18 mouse cellular contexts compared by ENCODE assay signal in the genomic region with DNA sequence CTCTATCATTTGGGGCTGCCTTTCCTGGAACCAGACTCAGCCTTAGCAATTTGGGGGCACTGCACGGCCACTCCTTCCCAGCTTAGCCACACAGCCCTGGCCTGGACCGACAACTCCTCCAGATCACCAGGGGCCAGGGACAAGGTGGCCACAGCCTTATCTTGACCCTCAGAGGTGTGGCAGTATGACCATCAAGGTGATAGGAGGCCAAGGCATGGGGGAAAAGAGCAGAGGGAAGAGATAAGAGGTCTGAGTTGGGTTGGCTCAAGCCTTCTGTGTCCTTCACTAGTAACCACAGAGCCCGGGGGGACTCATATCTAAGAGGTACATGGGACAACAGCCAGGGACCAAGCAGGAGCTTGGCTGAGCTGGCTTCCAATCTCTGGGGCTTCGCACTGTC. TPM values are rescaled to one million over a fixed set of nuclear protein-coding genes. Genes with fewer than 3 reads are reported as not detected.
DNase-seq lines count a peak whose midpoint lies in the region; ATAC-seq lines count a peak whose summit lies in the region.
"Had no signal": no experiment of that assay in that cellular context is flagged by ENCODE, and none has a peak within 500 bp of the region (broad histone marks: within the 10 kb centered on the region; RNA-seq: fewer than 3 reads in every experiment).

No protein-coding gene starts in this region.

- H3K9ac ChIP-seq in forebrain, embryonic 11.5 days (ENCODE audit: low read length): no peak overlapping the region
- H3K9ac ChIP-seq in forebrain, embryonic 14.5 days (ENCODE audit: low read length): no peak overlapping the region
- H3K9ac ChIP-seq in neural tube, embryonic 13.5 days: 0 out of 2 replicates have a peak overlapping the region, but pooled peaks have one; percentile 17
- H3K9ac ChIP-seq in neural tube, embryonic 15.5 days (replicated peaks): no peak overlapping the region
- peak overlapping the region; percentile 41 for H3K9ac ChIP-seq in liver, embryonic 13.5 days
- H3K9ac ChIP-seq: embryonic facial prominence, embryonic 15.5 days had no signal

- H3K9me3 ChIP-seq in forebrain, embryonic 11.5 days (ENCODE audit: control insufficient read depth, low read length): no peaks in the 10 kb centered on the region
- no peaks in the 10 kb centered on the region for H3K9me3 ChIP-seq in forebrain, embryonic 14.5 days (replicated peaks; ENCODE audit: control insufficient read depth, low read length)
- no peaks in the 10 kb centered on the region for H3K9me3 ChIP-seq in neural tube, embryonic 13.5 days
- H3K9me3 ChIP-seq in neural tube, embryonic 15.5 days (replicated peaks): no peaks in the 10 kb centered on the region
- no peaks in the 10 kb centered on the region for H3K9me3 ChIP-seq in liver, embryonic 13.5 days (replicated peaks)
- H3K9me3 ChIP-seq: embryonic facial prominence, embryonic 15.5 days; hindbrain, embryonic 10.5 days had no signal

- H3K27me3 ChIP-seq in forebrain, embryonic 11.5 days (ENCODE audit: control insufficient read depth, insufficient read depth, low read length): no peaks in the 10 kb centered on the region
- H3K27me3 ChIP-seq in forebrain, embryonic 14.5 days (replicated peaks; ENCODE audit: control insufficient read depth, insufficient read depth, low read length): no peaks in the 10 kb centered on the region
- 0 out of 2 replicates have a peak, but pooled peaks cover 1% of the 10 kb centered on the region for H3K27me3 ChIP-seq in neural tube, embryonic 13.5 days
- H3K27me3 ChIP-seq in neural tube, embryonic 15.5 days (replicated peaks): no peaks in the 10 kb centered on the region
- no peaks in the 10 kb centered on the region for H3K27me3 ChIP-seq in liver, embryonic 13.5 days

- 80% methylated on average over 4 of the region's 4 CpGs for WGBS in forebrain, embryonic 11.5 days
- 85% methylated on average over 4 of the region's 4 CpGs for WGBS in forebrain, embryonic 14.5 days
- WGBS in neural tube, embryonic 13.5 days: 82% methylated on average over 4 of the region's 4 CpGs
- 92% methylated on average over 4 of the region's 4 CpGs for WGBS in neural tube, embryonic 15.5 days
- 12% methylated on average over 4 of the region's 4 CpGs for WGBS in liver, embryonic 13.5 days (ENCODE audit: insufficient replicate concordance)

- no peak for DNase-seq in forebrain, embryonic 11.5 days (ENCODE audit: low spot score)
- DNase-seq in forebrain, embryonic 14.5 days (ENCODE audit: low spot score): no peak
- DNase-seq in liver, embryonic 13.5 days: peak; percentile 65
- no peak for DNase-seq in T-cell, adult 2 months (ENCODE audit: low spot score)
- DNase-seq in spleen, adult 18-20 months: no peak
- no peak for DNase-seq in urinary bladder, postnatal 36 days (ENCODE audit: low spot score in 2 of 2)
- DNase-seq: B cell, adult 2 months; cerebellum, adult 9-11 months; heart, adult 18-20 months; kidney, adult 11 months; kidney, postnatal 25 days; lung, adult 18-20 months had no signal

- ATAC-seq in forebrain, embryonic 11.5 days (replicated peaks; ENCODE audit: low FRiP score): peak; percentile 55; the same call in 1 of the 2 replicates
- ATAC-seq in forebrain, embryonic 14.5 days: no peak
- ATAC-seq in neural tube, embryonic 13.5 days (ENCODE audit: low read depth): no peak
- no peak for ATAC-seq in neural tube, embryonic 15.5 days (ENCODE audit: low FRiP score)
- ATAC-seq in liver, embryonic 13.5 days (ENCODE audit: low read depth): peak; percentile 84
- ATAC-seq: activated CD4-positive, CD25-positive, alpha-beta regulatory T cell, adult 4 months had no signal

- no peak overlapping the region for H3K4me3 ChIP-seq in forebrain, embryonic 11.5 days (ENCODE audit: low read depth, low read length)
- no peak overlapping the region for H3K4me3 ChIP-seq in forebrain, embryonic 14.5 days (ENCODE audit: low read depth, low read length)
- H3K4me3 ChIP-seq in neural tube, embryonic 13.5 days: no peak overlapping the region
- no peak overlapping the region for H3K4me3 ChIP-seq in neural tube, embryonic 15.5 days (replicated peaks)
- H3K4me3 ChIP-seq in liver, embryonic 13.5 days (replicated peaks): no peak overlapping the region
- H3K4me3 ChIP-seq: embryonic facial prominence, embryonic 15.5 days; hindbrain, embryonic 10.5 days; left cerebral cortex, adult 2 months had no signal

- no peak overlapping the region for H3K27ac ChIP-seq in forebrain, embryonic 11.5 days (ENCODE audit: low read depth, low read length)
- H3K27ac ChIP-seq in forebrain, embryonic 14.5 days (ENCODE audit: low read depth, low read length): no peak overlapping the region
- H3K27ac ChIP-seq in neural tube, embryonic 13.5 days (replicated peaks): no peak overlapping the region
- no peak overlapping the region for H3K27ac ChIP-seq in neural tube, embryonic 15.5 days (replicated peaks)
- peak overlapping the region; percentile 83 for H3K27ac ChIP-seq in liver, embryonic 13.5 days
- H3K27ac ChIP-seq: left cerebral cortex, adult 2 months had no signal

- H3K4me2 ChIP-seq in forebrain, embryonic 11.5 days (ENCODE audit: low read depth, low read length, severe bottlenecking): no peak overlapping the region
- H3K4me2 ChIP-seq in forebrain, embryonic 14.5 days (ENCODE audit: low read length): no peak overlapping the region
- H3K4me2 ChIP-seq in neural tube, embryonic 13.5 days: no peak overlapping the region
- H3K4me2 ChIP-seq in neural tube, embryonic 15.5 days: no peak overlapping the region
- peak overlapping the region; percentile 54 for H3K4me2 ChIP-seq in liver, embryonic 13.5 days
- H3K4me2 ChIP-seq: embryonic facial prominence, embryonic 15.5 days had no signal

- H3K4me1 ChIP-seq in forebrain, embryonic 11.5 days (replicated peaks; ENCODE audit: control insufficient read depth, insufficient read depth, low read length): no peaks in the 10 kb centered on the region
- H3K4me1 ChIP-seq in forebrain, embryonic 14.5 days (ENCODE audit: control insufficient read depth, insufficient read depth, low read length): peaks cover 9% of the 10 kb centered on the region
- peaks cover 39% of the 10 kb centered on the region for H3K4me1 ChIP-seq in neural tube, embryonic 13.5 days (replicated peaks)
- H3K4me1 ChIP-seq in neural tube, embryonic 15.5 days: peaks cover 49% of the 10 kb centered on the region
- H3K4me1 ChIP-seq in liver, embryonic 13.5 days (replicated peaks): peaks cover 100% of the 10 kb centered on the region

- no peaks in the 10 kb centered on the region for H3K36me3 ChIP-seq in forebrain, embryonic 11.5 days (ENCODE audit: control insufficient read depth, insufficient read depth, low read length)
- no peaks in the 10 kb centered on the region for H3K36me3 ChIP-seq in forebrain, embryonic 14.5 days (ENCODE audit: control insufficient read depth, insufficient read depth, low read length)
- H3K36me3 ChIP-seq in neural tube, embryonic 13.5 days: no peaks in the 10 kb centered on the region
- H3K36me3 ChIP-seq in neural tube, embryonic 15.5 days: no peaks in the 10 kb centered on the region
- H3K36me3 ChIP-seq in liver, embryonic 13.5 days: no peaks in the 10 kb centered on the region
- H3K36me3 ChIP-seq: embryonic facial prominence, embryonic 15.5 days; hindbrain, embryonic 10.5 days had no signal

RNA-seq across cellular contexts. Expression of a gene that starts 7.8 kb away (rescaled TPM):
- 4.0 and 4.8 TPM in 2 replicates for polyA plus RNA-seq in forebrain, embryonic 11.5 days (2014; fragmentation: Nextera tagmentation; extraction: Ambion mirVana)
- polyA plus RNA-seq in forebrain, embryonic 14.5 days (2014; fragmentation: Nextera tagmentation; extraction: Ambion mirVana): 4.6 and 5.8 TPM in 2 replicates
- polyA plus RNA-seq in neural tube, embryonic 13.5 days (2015; fragmentation: Nextera tagmentation; extraction: Ambion mirVana): 9.1 and 10.8 TPM in 2 replicates
- 9.4 and 12.6 TPM in 2 replicates for polyA plus RNA-seq in neural tube, embryonic 15.5 days (2015; fragmentation: Nextera tagmentation; extraction: Ambion mirVana)
- 4.3 and 5.5 TPM in 2 replicates for polyA plus RNA-seq in liver, embryonic 13.5 days (2015; fragmentation: Nextera tagmentation; extraction: Ambion mirVana)
- polyA plus RNA-seq: activated CD4-positive, CD25-positive, alpha-beta regulatory T cell, adult 4 months had no signal

RNA-seq across cellular contexts. Expression of a gene that starts 40.8 kb away (rescaled TPM):
- 165 and 166 TPM in 2 replicates for polyA plus RNA-seq in forebrain, embryonic 11.5 days (2014; fragmentation: Nextera tagmentation; extraction: Ambion mirVana)
- polyA plus RNA-seq in forebrain, embryonic 14.5 days (2014; fragmentation: Nextera tagmentation; extraction: Ambion mirVana): 80.5 and 82.1 TPM in 2 replicates
- polyA plus RNA-seq in neural tube, embryonic 13.5 days (2015; fragmentation: Nextera tagmentation; extraction: Ambion mirVana): 69.6 and 80.7 TPM in 2 replicates
- polyA plus RNA-seq in neural tube, embryonic 15.5 days (2015; fragmentation: Nextera tagmentation; extraction: Ambion mirVana): 63.1 and 82.7 TPM in 2 replicates
- polyA plus RNA-seq in liver, embryonic 13.5 days (2015; fragmentation: Nextera tagmentation; extraction: Ambion mirVana): 129 and 138 TPM in 2 replicates

RNA-seq across cellular contexts. Expression of a gene that starts 46.6 kb away (rescaled TPM):
- not detected in 2 replicates for polyA plus RNA-seq in forebrain, embryonic 11.5 days (2014; fragmentation: Nextera tagmentation; extraction: Ambion mirVana)
- not detected in 2 replicates for polyA plus RNA-seq in forebrain, embryonic 14.5 days (2014; fragmentation: Nextera tagmentation; extraction: Ambion mirVana)
- polyA plus RNA-seq in neural tube, embryonic 13.5 days (2015; fragmentation: Nextera tagmentation; extraction: Ambion mirVana): not detected in 2 replicates
- 1.2 TPM in 1 of 2 replicates, not detected in the other for polyA plus RNA-seq in neural tube, embryonic 15.5 days (2015; fragmentation: Nextera tagmentation; extraction: Ambion mirVana)
- not detected in 2 replicates for polyA plus RNA-seq in liver, embryonic 13.5 days (2015; fragmentation: Nextera tagmentation; extraction: Ambion mirVana)
- polyA plus RNA-seq: activated CD4-positive, CD25-positive, alpha-beta regulatory T cell, adult 4 months; hindbrain, embryonic 10.5 days had no signal

Comparison
In these comparisons a context has a peak if more than half of its experiments do, and no peak if none do; other contexts are left out.
1. ATAC-seq: peak in forebrain, embryonic 11.5 days (single experiment) and liver, embryonic 13.5 days (single experiment); none in forebrain, embryonic 14.5 days (single experiment), neural tube, embryonic 13.5 days (single experiment) and neural tube, embryonic 15.5 days (single experiment).
2. H3K9ac ChIP-seq: peak in neural tube, embryonic 13.5 days (single experiment) and liver, embryonic 13.5 days (single experiment); none in forebrain, embryonic 11.5 days (single experiment), forebrain, embryonic 14.5 days (single experiment) and neural tube, embryonic 15.5 days (single experiment).